Mouse (Mus musculus) brain, embryonic 14.5 days (tissue): ENCODE results near the gene Flt4. TPM values are rescaled to one million over a fixed set of nuclear protein-coding genes. Genes with fewer than 3 reads are reported as not detected.
A peak's percentile ranks its signal among the peaks of the same experiment; 100 is the strongest.

Experiments used
- DNase-seq: peaks from one replicate; pipeline ENCODE4 v3.0.0-alpha.2; 2011; ENCODE audit warnings: low read depth
- CTCF ChIP-seq: fragments of 200-500 bp; IDR thresholded peaks from 2 replicates; pipeline ENCODE4 v1.5.1; 2012; ENCODE audit warnings: inconsistent platforms, mild to moderate bottlenecking, moderate library complexity, borderline replicate concordance; ENCODE audit not compliant: insufficient read depth, insufficient read length; ENCODE audit errors: extremely low read depth
- POLR2A ChIP-seq: fragments of 200-500 bp; IDR thresholded peaks from 2 replicates; pipeline ENCODE4 v1.6.1; 2012; ENCODE audit warnings: mild to moderate bottlenecking, inconsistent platforms, borderline replicate concordance; ENCODE audit not compliant: poor library complexity, insufficient read depth, insufficient read length, severe bottlenecking; ENCODE audit errors: extremely low read depth
- polyA plus RNA-seq: library from polyadenylated mRNA; depleted of rRNA; stranded (reverse); fragments of >200 nt; gene quantifications from 2 replicates; pipeline ENCODE4 v1.2.3, GENCODE M21; 2012

The Flt4 gene
- polyA plus RNA-seq, 1 experiment = 3.7 TPM

GRCm38 (mm10) chr11:49621953-49622352 lies 12.9 kb downstream of the Flt4 start:
- DNase-seq = no peak
- no peak for TF ChIP-seq POLR2A
- TF ChIP-seq CTCF = no peak

- TF ChIP-seq POLR2A = no peak
- TF ChIP-seq CTCF = no peak
- DNase-seq = no peak
Observed at GRCm38 (mm10) chr11:49624156-49624555, 15.1 kb downstream of the Flt4 start.

- DNase-seq = no peak
- TF ChIP-seq POLR2A (no peak), CTCF (no peak)
Observed at GRCm38 (mm10) chr11:49625863-49626262, 16.8 kb downstream of the Flt4 start.

DNA sequence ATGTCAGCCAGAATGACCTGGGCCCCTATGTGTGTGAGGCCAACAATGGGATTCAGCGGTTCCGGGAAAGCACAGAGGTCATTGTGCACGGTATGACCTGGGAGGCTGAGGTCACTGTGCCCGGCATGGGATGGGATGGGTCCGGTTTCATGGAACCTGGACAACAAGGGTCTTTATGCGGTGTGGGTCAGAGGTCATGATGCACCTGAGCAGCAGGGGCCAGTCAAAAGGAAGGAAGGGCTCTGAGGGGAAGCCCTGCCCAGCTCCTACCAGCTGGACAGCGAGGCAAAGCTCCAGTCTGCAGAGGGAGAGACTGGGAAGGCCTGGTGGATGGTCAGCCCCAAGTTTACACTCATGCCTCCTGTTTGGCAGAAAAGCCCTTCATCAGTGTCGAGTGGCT lies 17.7 kb downstream of the Flt4 start:
- no peak for TF ChIP-seq CTCF
- no peak for TF ChIP-seq POLR2A
- DNase-seq = no peak

DNA sequence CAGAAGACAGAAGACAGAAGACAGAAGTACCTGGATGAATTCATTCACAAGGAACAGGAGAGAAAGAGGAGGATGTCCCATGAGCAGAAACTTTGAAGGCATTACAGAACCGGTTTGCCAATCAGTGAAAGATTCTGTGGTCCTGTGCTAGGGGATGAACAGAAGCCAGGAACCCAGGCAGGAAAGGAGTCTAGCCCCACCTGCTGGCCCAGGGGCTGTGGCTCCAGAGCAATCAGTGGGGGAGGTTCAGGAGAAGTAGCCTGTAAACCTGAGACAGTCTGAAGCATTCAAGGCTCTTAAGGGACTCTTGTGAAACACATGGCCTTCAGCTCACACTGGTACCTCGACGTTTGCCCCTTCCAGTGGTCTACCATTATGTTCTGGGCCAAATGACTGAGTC lies 22.1 kb downstream of the Flt4 start:
- no peak for DNase-seq
- TF ChIP-seq POLR2A (no peak), CTCF (peak; percentile 34; the same call in 1 of the 2 replicates)

DNA sequence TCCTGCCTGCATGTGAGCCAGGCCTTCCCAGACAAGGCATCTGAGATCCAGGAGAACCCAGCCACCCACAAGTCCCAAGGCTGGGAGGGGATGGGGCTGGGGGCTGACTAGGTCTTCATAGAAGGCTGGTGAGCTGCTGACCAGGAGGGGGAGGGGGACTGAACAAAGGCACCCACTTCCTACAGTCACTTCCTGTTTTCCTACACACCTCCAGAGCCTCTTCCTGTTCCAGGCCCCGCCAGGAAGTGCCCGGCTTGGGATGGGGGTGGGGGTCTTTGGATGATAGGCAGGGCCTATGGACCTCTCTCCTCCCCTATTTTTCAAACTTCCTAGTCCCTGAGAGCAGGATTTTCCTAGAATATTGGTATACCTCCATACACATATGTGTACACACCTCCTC lies 23.2 kb downstream of the Flt4 start:
- TF ChIP-seq POLR2A (no peak), CTCF (no peak)
- no peak for DNase-seq

- no peak for TF ChIP-seq CTCF
- TF ChIP-seq POLR2A = no peak
- DNase-seq = no peak
Observed at GRCm38 (mm10) chr11:49634101-49634500, 25.0 kb downstream of the Flt4 start.

- no peak for TF ChIP-seq CTCF
- no peak for TF ChIP-seq POLR2A
Observed at GRCm38 (mm10) chr11:49635671-49636070, 26.6 kb downstream of the Flt4 start.

DNA sequence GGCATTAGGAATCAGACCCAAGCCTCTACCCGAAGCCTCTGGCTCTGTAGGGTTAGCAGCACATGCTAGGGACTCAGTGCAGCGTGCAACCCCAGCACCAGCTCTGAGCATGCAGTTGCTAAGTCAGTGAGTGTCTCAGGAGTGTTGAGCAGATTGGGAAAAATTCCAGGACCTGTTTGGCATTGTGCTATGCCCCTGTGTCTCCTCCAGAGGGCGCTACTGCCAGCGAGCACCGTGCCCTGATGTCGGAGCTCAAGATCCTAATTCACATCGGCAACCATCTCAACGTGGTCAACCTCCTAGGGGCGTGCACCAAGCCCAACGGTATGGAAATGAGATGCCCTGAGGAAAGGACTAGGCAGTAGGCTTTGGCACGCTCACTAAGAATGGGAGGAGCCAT lies 27.4 kb downstream of the Flt4 start:
- TF ChIP-seq CTCF (peak; percentile 64), POLR2A (no peak)
- peak; percentile 18 for DNase-seq

More at GRCm38 (mm10) chr11:49635671-49636070, 26.6 kb downstream of the Flt4 start:
- DNase-seq = no peak

DNA sequence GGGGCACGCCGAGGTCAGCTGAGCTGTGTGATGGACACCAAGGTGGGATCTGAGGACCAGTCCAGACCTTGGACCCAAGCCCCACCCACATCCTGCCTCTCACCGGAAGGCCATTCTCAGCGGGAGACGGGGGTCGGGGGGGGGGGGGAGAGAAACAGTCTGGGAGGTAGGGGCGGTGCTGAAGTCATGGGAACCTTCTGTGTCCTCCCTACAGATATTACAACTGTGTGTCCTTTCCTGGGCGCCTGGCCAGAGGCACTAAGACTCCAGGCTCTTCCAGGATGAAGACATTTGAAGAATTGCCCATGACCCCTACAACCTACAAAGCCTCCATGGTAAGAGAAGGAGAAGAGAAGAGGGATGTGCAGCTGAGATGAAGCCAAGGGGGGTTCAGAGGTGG lies 36.6 kb downstream of the Flt4 start:
- no peak for DNase-seq
- no peak for TF ChIP-seq POLR2A
- TF ChIP-seq CTCF = no peak

DNA sequence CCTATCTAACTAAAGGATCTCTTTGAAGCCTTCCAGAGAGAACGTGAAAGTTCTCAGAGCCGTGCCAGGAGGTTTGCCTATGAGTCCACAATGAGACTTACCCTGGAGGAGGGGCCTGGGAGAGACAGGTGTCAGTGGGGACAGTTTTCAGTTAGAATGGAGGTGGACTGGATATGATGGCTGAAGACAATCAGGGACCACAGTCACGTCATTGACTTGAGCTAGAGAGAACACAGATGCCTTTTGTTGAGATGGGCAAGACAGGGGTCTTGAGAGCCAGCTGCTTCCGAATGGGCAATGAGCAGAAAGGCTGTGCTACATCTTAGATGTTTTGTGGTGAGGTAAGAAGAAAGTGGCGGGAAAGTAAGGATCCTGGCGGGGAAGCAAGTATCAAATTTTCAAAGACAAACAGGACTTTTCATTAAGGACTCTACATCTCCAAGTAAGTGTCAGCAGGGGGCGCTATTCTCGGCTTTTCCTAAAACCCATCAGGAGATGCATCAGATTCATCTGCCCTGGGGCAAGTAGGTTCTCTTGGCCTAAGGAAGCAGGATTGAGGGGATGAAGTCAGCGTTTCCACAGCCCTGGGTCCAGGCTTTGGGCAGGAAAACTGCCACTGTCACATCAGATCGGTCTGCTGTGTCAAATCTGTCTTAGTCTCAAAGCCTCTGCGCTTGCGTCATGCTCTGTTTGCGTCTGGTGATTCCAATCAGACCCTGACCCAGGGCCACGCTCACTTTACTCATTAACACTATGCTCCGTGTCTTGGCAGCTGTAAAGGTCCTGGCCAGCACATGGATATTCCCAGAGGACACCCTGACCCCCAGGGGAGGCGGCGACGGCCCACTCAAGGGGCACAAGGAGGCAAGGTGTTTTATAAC lies 41.3 kb downstream of the Flt4 start:
- peak; percentile 42 for DNase-seq
- TF ChIP-seq POLR2A = no peak
- peak; percentile 45; the same call in 1 of the 2 replicates for TF ChIP-seq CTCF

DNA sequence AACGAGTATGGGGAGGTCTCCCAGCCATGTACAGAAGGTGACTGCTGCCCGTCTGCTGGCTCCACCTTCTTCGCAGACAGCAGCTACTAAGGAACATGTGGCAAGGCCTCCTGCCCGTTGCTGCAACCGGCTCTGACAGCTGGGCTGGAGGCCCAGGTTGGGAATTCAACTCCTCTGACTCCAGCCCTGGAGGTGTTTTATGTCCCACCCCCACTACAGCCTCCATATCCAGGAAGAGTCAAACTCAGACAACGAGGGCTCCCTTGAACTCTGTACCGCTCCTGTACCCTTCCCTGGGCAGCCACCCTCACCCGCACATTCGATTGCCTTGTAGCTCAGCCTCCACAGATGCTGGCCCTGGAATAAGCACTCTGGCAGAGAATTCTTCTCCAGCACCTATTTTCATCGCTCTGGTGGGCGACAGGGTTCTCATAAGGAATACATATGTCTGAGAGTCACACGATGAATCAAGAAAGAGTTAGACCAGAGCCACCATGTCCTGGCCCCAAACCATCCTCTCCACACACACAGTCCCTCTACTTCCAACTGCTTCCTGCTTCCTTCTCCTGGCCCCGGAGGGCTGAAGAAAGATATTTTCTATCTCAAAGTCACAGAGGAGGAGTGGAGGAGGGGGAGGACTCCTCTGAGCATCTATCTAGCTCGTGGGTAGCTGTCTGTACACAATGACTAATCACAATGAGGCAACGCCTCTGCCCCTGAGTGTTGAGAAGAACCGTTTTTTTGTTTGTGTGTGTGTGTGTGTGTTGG lies 42.1 kb downstream of the Flt4 start:
- no peak for DNase-seq
- no peak for TF ChIP-seq CTCF
- no peak for TF ChIP-seq POLR2A
